Mouse (Mus musculus) forebrain, embryonic 14.5 days (tissue): Measurements from ENCODE around the gene Tuba4a. TPM values are rescaled to one million over a fixed set of nuclear protein-coding genes. Genes with fewer than 3 reads are reported as not detected.

Experiments used
- ATAC-seq: fragments of 200-750 bp; cut with Nextera tagmentation; 2 replicates; pipeline ENCODE4 v1.8.0; 2017; ENCODE audit warnings: mild to moderate bottlenecking, moderate library complexity
- DNase-seq: peaks from one replicate; pipeline ENCODE4 v3.0.0-alpha.2; 2015; ENCODE audit warnings: low spot score
- H3K27ac ChIP-seq: fragments of 300-500 bp; sonication (generic); 2 replicates; pipeline ENCODE4 v1.5.1; 2014; ENCODE audit warnings: low read depth, mild to moderate bottlenecking, control low read depth, low read length, moderate library complexity
- H3K27me3 ChIP-seq: fragments of 300-500 bp; sonication (generic); replicated peaks from 2 replicates; pipeline ENCODE4 v1.6.1; 2014; ENCODE audit warnings: low read length, control low read depth, mixed read lengths; ENCODE audit not compliant: control insufficient read depth, insufficient read depth
- H3K36me3 ChIP-seq: fragments of 300-500 bp; sonication (generic); 2 replicates; pipeline ENCODE4 v1.6.1; 2014; ENCODE audit warnings: low read length, control low read depth; ENCODE audit not compliant: control insufficient read depth, insufficient read depth
- H3K4me1 ChIP-seq: fragments of 300-500 bp; sonication (generic); 2 replicates; pipeline ENCODE4 v1.6.1; 2014; ENCODE audit warnings: antibody characterized with exemption, low read length, control low read depth; ENCODE audit not compliant: control insufficient read depth, insufficient read depth
- H3K4me2 ChIP-seq: fragments of 300-500 bp; sonication (generic); 2 replicates; pipeline ENCODE4 v1.6.1; 2014; ENCODE audit warnings: mild to moderate bottlenecking, control low read depth, low read length
- H3K4me3 ChIP-seq: fragments of 300-500 bp; sonication (generic); 2 replicates; pipeline ENCODE4 v1.5.1; 2014; ENCODE audit warnings: low read depth, low read length, control low read depth
- H3K9ac ChIP-seq: fragments of 300-500 bp; sonication (generic); 2 replicates; pipeline ENCODE4 v1.6.1; 2014; ENCODE audit warnings: mild to moderate bottlenecking, low read length, control low read depth, moderate library complexity
- H3K9me3 ChIP-seq: fragments of 300-500 bp; sonication (generic); replicated peaks from 2 replicates; pipeline ENCODE4 v1.6.1; 2016; ENCODE audit warnings: low read length, control low read depth, mixed read lengths; ENCODE audit not compliant: control insufficient read depth
- WGBS: fragments of 180-500 bp; shearing (Covaris S2); extraction: QIAGEN DNeasy Blood & Tissue Kit; methylation state at CpG from one replicate; pipeline ENCODE4 v1.1.7; 2014; 5-methylcytosine and 5-hydroxymethylcytosine counted together
- polyA plus RNA-seq: library from polyadenylated mRNA; unstranded; fragments of >200 nt; fragmentation: Nextera tagmentation; extraction: Ambion mirVana; gene quantifications from 2 replicates; pipeline ENCODE4 v1.2.1, GENCODE M21; 2014

Gene Tuba4a
- polyA plus RNA-seq, 1 experiment from 2014 or later, result 21.3 TPM

DNA sequence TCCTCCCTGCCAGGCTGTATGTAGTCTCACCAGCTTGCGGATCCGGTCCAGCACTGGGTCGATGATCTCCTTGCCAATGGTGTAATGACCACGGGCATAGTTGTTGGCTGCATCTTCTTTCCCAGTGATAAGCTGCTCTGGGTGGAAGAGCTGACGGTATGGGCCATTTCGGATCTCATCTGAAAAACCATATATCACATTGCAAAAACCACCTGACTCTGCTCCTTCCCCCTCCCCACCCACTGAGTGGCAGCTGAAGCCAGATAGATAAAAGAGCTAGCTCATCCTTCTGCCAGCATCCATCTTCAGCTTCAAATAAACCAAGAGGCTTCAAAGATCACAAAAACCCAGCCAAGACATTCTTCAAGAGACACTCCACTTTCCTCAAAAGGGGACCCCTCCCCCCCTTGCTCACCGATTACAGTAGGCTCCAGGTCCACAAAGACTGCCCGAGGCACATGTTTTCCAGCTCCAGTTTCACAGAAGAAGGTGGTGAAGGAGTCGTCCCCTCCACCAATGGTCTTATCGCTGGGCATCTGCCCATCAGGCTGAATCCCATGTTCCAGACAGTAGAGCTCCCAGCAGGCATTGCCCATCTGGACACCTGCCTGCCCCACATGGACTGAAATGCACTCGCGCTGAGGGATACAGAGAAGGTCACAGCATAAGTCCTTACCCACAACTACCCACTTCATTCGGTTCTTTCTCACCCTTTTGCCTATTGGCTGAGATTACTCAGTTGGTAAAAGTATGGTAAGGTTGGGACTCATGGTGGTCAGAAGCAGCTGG, 2.7 kb downstream of the Tuba4a start:
- peaks cover 11% of the 10 kb centered on the region for H3K4me1 ChIP-seq
- 76% methylated on average over 13 of the region's 13 CpGs for WGBS
- no peak overlapping the region for H3K9ac ChIP-seq
- DNase-seq (no peak), ATAC-seq (no peak)
- H3K4me2 ChIP-seq, result no peak overlapping the region
- H3K4me3 ChIP-seq, result no peak overlapping the region
- peaks cover 31% of the 10 kb centered on the region for H3K27me3 ChIP-seq
- H3K27ac ChIP-seq, result 0 out of 2 replicates have a peak overlapping the region, but pooled peaks have one; percentile 3
- no peaks in the 10 kb centered on the region for H3K9me3 ChIP-seq
- H3K36me3 ChIP-seq, result peaks cover 39% of the 10 kb centered on the region

- Histone ChIP-seq H3K9me3 (no peaks in the 10 kb centered on the region), H3K36me3 (peaks cover 41% of the 10 kb centered on the region), H3K4me2 (no peak overlapping the region), H3K9ac (no peak overlapping the region), H3K4me3 (no peak overlapping the region), H3K27ac (no peak overlapping the region), H3K27me3 (peaks cover 28% of the 10 kb centered on the region), H3K4me1 (peaks cover 19% of the 10 kb centered on the region)
- DNase-seq (no peak), ATAC-seq (no peak)
- 91% methylated on average over 9 of the region's 9 CpGs for WGBS
Measured at GRCm38 (mm10) chr1:75215785-75216184, 3.9 kb downstream of the Tuba4a start.

- Histone ChIP-seq H3K9me3 (no peaks in the 10 kb centered on the region), H3K4me1 (peaks cover 22% of the 10 kb centered on the region), H3K4me2 (no peak overlapping the region), H3K27ac (no peak overlapping the region), H3K27me3 (peaks cover 19% of the 10 kb centered on the region), H3K4me3 (no peak overlapping the region), H3K9ac (no peak overlapping the region), H3K36me3 (peaks cover 41% of the 10 kb centered on the region)
- WGBS, result 83% methylated on average over 5 of the region's 5 CpGs
- no peak for DNase-seq
- ATAC-seq, result no peak
Measured at GRCm38 (mm10) chr1:75214886-75215285, 4.8 kb downstream of the Tuba4a start.

GRCm38 (mm10) chr1:75214442-75214841, 5.2 kb downstream of the Tuba4a start:
- Histone ChIP-seq H3K9me3 (no peaks in the 10 kb centered on the region), H3K36me3 (peaks cover 41% of the 10 kb centered on the region), H3K4me2 (no peak overlapping the region), H3K4me3 (no peak overlapping the region), H3K4me1 (peaks cover 18% of the 10 kb centered on the region), H3K9ac (no peak overlapping the region), H3K27me3 (peaks cover 14% of the 10 kb centered on the region), H3K27ac (no peak overlapping the region)
- 83% methylated on average over 2 of the region's 2 CpGs for WGBS
- DNase-seq, result no peak
- ATAC-seq, result no peak

DNA sequence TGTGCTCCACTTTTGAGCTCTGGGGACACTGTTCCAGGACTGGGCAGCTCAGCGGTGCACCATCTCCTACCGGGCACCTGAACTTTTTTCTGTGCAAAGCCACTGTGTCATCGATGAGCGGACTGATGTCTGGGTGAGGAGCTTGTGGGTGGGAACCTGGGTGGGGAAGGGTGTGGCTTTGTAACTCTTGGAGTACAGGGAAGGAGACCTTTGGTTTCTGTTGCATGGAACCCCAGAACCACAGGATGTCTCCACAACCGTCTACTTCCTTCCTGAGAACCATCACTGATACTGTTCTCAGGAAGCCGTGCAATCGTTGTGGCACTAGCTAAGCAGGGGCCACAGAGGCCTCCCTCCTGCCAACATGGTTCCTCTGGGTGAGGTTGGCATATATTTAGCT, 6.6 kb downstream of the Tuba4a start:
- ATAC-seq, result no peak
- no peak overlapping the region for H3K27ac ChIP-seq
- WGBS, result 95% methylated on average over 7 of the region's 7 CpGs
- H3K9ac ChIP-seq, result no peak overlapping the region
- H3K4me1 ChIP-seq, result peaks cover 16% of the 10 kb centered on the region
- peaks cover 41% of the 10 kb centered on the region for H3K36me3 ChIP-seq
- no peaks in the 10 kb centered on the region for H3K9me3 ChIP-seq
- H3K4me3 ChIP-seq, result no peak overlapping the region
- no peak for DNase-seq
- H3K4me2 ChIP-seq, result no peak overlapping the region
- H3K27me3 ChIP-seq, result peaks cover 6% of the 10 kb centered on the region

GRCm38 (mm10) chr1:75212542-75212941, 7.1 kb downstream of the Tuba4a start:
- 89% methylated on average over 4 of the region's 4 CpGs for WGBS
- DNase-seq (no peak), ATAC-seq (no peak)
- peaks cover 15% of the 10 kb centered on the region for H3K4me1 ChIP-seq
- H3K9ac ChIP-seq, result no peak overlapping the region
- H3K36me3 ChIP-seq, result peaks cover 41% of the 10 kb centered on the region
- no peaks in the 10 kb centered on the region for H3K9me3 ChIP-seq
- no peak overlapping the region for H3K27ac ChIP-seq
- no peak overlapping the region for H3K4me3 ChIP-seq
- no peak overlapping the region for H3K4me2 ChIP-seq
- H3K27me3 ChIP-seq, result peaks cover 4% of the 10 kb centered on the region; the same call in 1 of the 2 replicates

GRCm38 (mm10) chr1:75211141-75211708, 8.4 kb downstream of the Tuba4a start:
- Histone ChIP-seq H3K27ac (no peak overlapping the region), H3K4me3 (peak overlapping the region; percentile 95), H3K27me3 (no peaks in the 10 kb centered on the region), H3K36me3 (peaks cover 41% of the 10 kb centered on the region), H3K4me2 (peak overlapping the region; percentile 95), H3K4me1 (peaks cover 15% of the 10 kb centered on the region), H3K9ac (peak overlapping the region; percentile 96), H3K9me3 (no peaks in the 10 kb centered on the region)
- no peak; the same call in none of the 2 replicates for ATAC-seq
- WGBS, result 14% methylated on average over 17 of the region's 17 CpGs
- no peak for DNase-seq

DNA sequence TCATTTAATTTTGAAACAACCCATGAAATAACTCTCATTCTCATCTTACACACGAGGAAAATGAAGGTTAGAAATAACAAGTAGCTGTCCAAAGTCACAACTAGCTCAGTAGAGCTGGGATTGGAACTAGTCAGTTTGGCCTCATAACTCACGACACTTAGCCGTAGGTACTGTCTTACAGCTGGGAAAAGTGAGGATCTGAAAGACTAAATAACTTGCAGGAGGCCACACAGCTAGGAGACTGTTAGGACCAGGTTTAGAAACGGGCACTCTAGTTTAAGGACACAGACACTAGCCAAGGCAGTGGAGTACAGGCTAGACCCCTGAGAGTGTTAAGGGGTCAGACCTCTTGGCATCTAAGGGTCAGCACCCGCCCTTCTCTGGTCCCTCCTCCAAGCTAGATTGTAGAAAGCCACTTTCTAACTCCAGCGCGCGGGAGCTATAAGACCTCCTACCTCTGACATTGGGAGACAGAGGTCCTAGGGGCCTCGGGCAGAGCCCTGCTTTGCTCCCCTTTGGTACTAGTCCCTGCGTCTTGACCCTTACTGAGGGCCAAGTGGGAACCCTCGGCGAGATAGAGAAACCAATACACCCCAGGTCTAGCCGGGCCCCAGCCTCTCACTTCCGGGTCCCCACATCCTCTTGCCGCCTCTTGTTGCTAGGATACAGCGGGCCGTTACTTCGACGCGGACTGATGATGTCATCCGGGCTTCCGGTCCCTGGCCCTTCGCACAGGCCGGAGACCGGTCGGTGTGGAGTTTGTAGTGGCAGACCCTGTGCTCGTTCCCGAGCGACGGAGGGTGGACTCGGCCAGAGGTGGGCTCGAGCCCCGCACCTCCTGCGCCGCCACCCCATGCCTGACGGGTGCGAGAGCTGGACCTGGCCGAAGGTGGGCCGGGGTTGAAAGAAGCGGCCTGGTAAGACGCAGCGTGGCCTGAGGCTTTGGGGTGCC, 9.3 kb downstream of the Tuba4a start, which contains the start of the genes Glb1l and Stk16:
Gene Glb1l (minus strand): TSS at position 678 of the 952 bp plus-strand sequence.
Gene Stk16 (plus strand): TSS at position 703 of the 952 bp plus-strand sequence.
- DNase-seq (peak; percentile 98), ATAC-seq (peak; percentile 98)
- peaks cover 34% of the 10 kb centered on the region for H3K36me3 ChIP-seq
- no peak within 1 kb of the TSS for H3K27ac ChIP-seq
- no peaks in the 10 kb centered on the region for H3K27me3 ChIP-seq
- 6% methylated on average over 42 of the region's 42 CpGs for WGBS
- H3K9me3 ChIP-seq, result no peaks in the 10 kb centered on the region
- H3K9ac ChIP-seq, result peak within 1 kb of the TSS; percentile 96
- peak within 1 kb of the TSS; percentile 95 for H3K4me3 ChIP-seq
- peak within 1 kb of the TSS; percentile 95 for H3K4me2 ChIP-seq
- peaks cover 15% of the 10 kb centered on the region for H3K4me1 ChIP-seq
